Mouse (Mus musculus) liver, adult 2 months (tissue): ENCODE data around the gene Ddx58.

Source experiments
- CTCF ChIP-seq: fragments of 200-500 bp; IDR thresholded peaks from 2 replicates; pipeline ENCODE4 v1.5.1; 2011; ENCODE audit warnings: low read depth, low read length, control low read depth
- POLR2A ChIP-seq: fragments of 200-500 bp; IDR thresholded peaks from 2 replicates; pipeline ENCODE4 v1.6.1; 2011; ENCODE audit warnings: low read length, control low read depth; ENCODE audit not compliant: insufficient read depth; ENCODE audit errors: extremely low read depth

GRCm38 (mm10) chr4:40250984-40251383 lies 11.4 kb upstream of the Ddx58 start:
- TF ChIP-seq CTCF (no peak), POLR2A (no peak)
